Mouse (Mus musculus) neural tube, embryonic 12.5 days (tissue): ENCODE measurements around the gene Nr3c2. TPM values are rescaled to one million over a fixed set of nuclear protein-coding genes. Genes with fewer than 3 reads are reported as not detected.

Source experiments
- ATAC-seq: fragments of 200-750 bp; cut with Nextera tagmentation; 2 replicates; pipeline ENCODE4 v1.8.0; 2017; ENCODE audit warnings: low read depth, mild to moderate bottlenecking, moderate TSS enrichment, moderate library complexity; ENCODE audit not compliant: low FRiP score
- H3K27ac ChIP-seq: fragments of 300-500 bp; sonication (generic); 2 replicates; pipeline ENCODE4 v1.5.1; 2016
- H3K27me3 ChIP-seq: fragments of 300-500 bp; sonication (generic); replicated peaks from 2 replicates; pipeline ENCODE4 v1.6.1; 2016; ENCODE audit warnings: mild to moderate bottlenecking
- H3K36me3 ChIP-seq: fragments of 300-500 bp; sonication (generic); 2 replicates; pipeline ENCODE4 v1.6.1; 2016; ENCODE audit warnings: mild to moderate bottlenecking
- H3K4me1 ChIP-seq: fragments of 300-500 bp; sonication (generic); 2 replicates; pipeline ENCODE4 v1.6.1; 2016
- H3K4me2 ChIP-seq: fragments of 300-500 bp; sonication (generic); replicated peaks from 2 replicates; pipeline ENCODE4 v1.6.1; 2016; ENCODE audit warnings: mild to moderate bottlenecking
- H3K4me3 ChIP-seq: fragments of 300-500 bp; sonication (generic); 2 replicates; pipeline ENCODE4 v1.5.1; 2016
- H3K9ac ChIP-seq: fragments of 300-500 bp; sonication (generic); 2 replicates; pipeline ENCODE4 v1.6.1; 2016; ENCODE audit warnings: mild to moderate bottlenecking
- H3K9me3 ChIP-seq: fragments of 300-500 bp; sonication (generic); 2 replicates; pipeline ENCODE4 v1.6.1; 2016; ENCODE audit warnings: mild to moderate bottlenecking
- WGBS: fragments of 180-500 bp; shearing (Covaris S2); methylation state at CpG from one replicate; pipeline ENCODE4 v1.1.7; 2016; 5-methylcytosine and 5-hydroxymethylcytosine counted together
- polyA plus RNA-seq: library from polyadenylated mRNA; unstranded; fragments of >200 nt; fragmentation: Nextera tagmentation; extraction: Ambion mirVana; gene quantifications from 2 replicates; pipeline ENCODE4 v1.2.1, GENCODE M21; 2016

Nr3c2 gene
- polyA plus RNA-seq, 1 experiment from 2014 or later: 2.0 TPM

DNA sequence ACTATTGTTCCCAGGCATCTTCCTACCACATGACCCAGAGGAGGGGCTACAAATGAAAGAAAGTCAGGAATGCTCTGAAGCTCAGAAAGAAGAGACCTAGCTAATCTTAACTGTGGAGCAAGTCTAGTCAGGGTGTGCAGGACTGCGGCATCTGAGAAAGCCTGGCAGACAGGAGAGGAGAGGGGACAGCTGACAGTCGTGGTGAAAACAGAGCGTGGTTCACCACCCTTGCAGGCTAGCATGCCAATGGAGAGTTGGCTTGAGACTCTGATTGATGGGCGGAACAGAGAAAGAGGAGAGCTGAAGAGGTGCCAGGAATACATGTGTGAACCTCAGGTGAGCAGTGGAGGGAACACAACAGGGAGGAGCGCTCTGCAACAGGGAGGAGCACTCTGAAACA, 85.6 kb downstream of the Nr3c2 start:
- no peaks in the 10 kb centered on the region for H3K4me1 ChIP-seq
- no peaks in the 10 kb centered on the region for H3K36me3 ChIP-seq
- WGBS: 85% methylated on average over 5 of the region's 5 CpGs
- H3K4me2 ChIP-seq: no peak overlapping the region
- no peaks in the 10 kb centered on the region for H3K27me3 ChIP-seq
- no peak overlapping the region for H3K4me3 ChIP-seq
- no peak for ATAC-seq
- H3K27ac ChIP-seq: no peak overlapping the region
- H3K9ac ChIP-seq: no peak overlapping the region
- no peaks in the 10 kb centered on the region for H3K9me3 ChIP-seq

DNA sequence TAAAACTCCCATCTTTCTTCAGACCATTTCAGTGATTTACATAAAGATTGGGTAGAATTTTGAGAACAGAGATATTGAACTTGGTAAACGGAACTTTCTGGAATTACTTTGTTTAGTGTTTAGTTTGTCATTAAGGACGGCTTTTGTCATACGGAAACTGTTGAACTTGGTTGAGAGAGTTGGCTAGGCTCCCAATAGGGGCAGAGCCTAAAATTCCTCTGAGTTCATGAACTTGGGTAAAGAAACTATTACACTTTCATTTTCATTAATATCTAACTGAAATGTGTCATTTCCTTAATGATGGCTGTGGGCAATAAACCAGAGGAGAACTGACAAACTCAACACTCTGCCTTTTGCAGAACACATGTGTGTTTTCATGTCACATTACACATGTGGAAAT, 88.6 kb downstream of the Nr3c2 start:
- Histone ChIP-seq H3K4me2 (no peak overlapping the region), H3K4me1 (no peaks in the 10 kb centered on the region), H3K9me3 (no peaks in the 10 kb centered on the region), H3K9ac (no peak overlapping the region), H3K27me3 (no peaks in the 10 kb centered on the region), H3K4me3 (no peak overlapping the region), H3K27ac (no peak overlapping the region), H3K36me3 (no peaks in the 10 kb centered on the region)
- no peak for ATAC-seq
- WGBS: 88% methylated on average over 3 of the region's 3 CpGs

- Histone ChIP-seq H3K9ac (no peak overlapping the region), H3K9me3 (no peaks in the 10 kb centered on the region), H3K4me1 (no peaks in the 10 kb centered on the region), H3K27ac (no peak overlapping the region), H3K4me2 (no peak overlapping the region), H3K27me3 (no peaks in the 10 kb centered on the region), H3K4me3 (no peak overlapping the region), H3K36me3 (no peaks in the 10 kb centered on the region)
- no peak for ATAC-seq
- 86% methylated on average over 4 of the region's 4 CpGs for WGBS
These were observed 99.0 kb downstream of the Nr3c2 start for GRCm38 (mm10) chr8:76998276-76998675.

- no peaks in the 10 kb centered on the region for H3K9me3 ChIP-seq
- no peak overlapping the region for H3K27ac ChIP-seq
- no peak for ATAC-seq
- no peak overlapping the region for H3K9ac ChIP-seq
- 89% methylated on average over 10 of the region's 10 CpGs for WGBS
- no peaks in the 10 kb centered on the region for H3K27me3 ChIP-seq
- no peak overlapping the region for H3K4me3 ChIP-seq
- H3K4me2 ChIP-seq: no peak overlapping the region
- H3K4me1 ChIP-seq: no peaks in the 10 kb centered on the region
- no peaks in the 10 kb centered on the region for H3K36me3 ChIP-seq
These were observed 110.2 kb downstream of the Nr3c2 start for GRCm38 (mm10) chr8:77009425-77009824.

DNA sequence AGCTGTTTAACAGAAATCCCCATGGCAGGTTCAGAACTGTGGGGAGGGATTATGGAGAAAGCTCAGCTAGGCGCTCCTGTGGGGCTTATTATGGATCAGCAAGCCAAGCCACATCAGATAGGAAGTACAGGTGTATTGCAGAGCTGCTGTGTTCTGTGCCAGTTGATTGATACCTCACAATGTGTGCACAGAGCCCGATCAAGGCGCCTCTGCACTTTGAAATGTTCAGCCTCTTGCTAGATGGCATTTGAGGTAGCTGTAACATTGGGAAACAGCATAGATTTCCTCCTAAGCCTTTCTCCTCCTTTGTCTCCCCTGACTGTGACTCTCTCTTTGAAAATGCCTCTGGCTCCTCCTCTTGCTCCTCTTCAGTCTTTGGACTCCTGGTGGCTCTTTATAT, 112.7 kb downstream of the Nr3c2 start:
- no peaks in the 10 kb centered on the region for H3K27me3 ChIP-seq
- no peak for ATAC-seq
- no peak overlapping the region for H3K27ac ChIP-seq
- 88% methylated on average over 3 of the region's 3 CpGs for WGBS
- no peaks in the 10 kb centered on the region for H3K9me3 ChIP-seq
- no peaks in the 10 kb centered on the region for H3K36me3 ChIP-seq
- H3K9ac ChIP-seq: no peak overlapping the region
- H3K4me1 ChIP-seq: no peaks in the 10 kb centered on the region
- no peak overlapping the region for H3K4me3 ChIP-seq
- no peak overlapping the region for H3K4me2 ChIP-seq

- no peak overlapping the region for H3K27ac ChIP-seq
- ATAC-seq: no peak
- no peak overlapping the region for H3K4me3 ChIP-seq
- H3K27me3 ChIP-seq: no peaks in the 10 kb centered on the region
- no peak overlapping the region for H3K9ac ChIP-seq
- H3K36me3 ChIP-seq: no peaks in the 10 kb centered on the region
- H3K4me2 ChIP-seq: no peak overlapping the region
- H3K9me3 ChIP-seq: no peaks in the 10 kb centered on the region
- no peaks in the 10 kb centered on the region for H3K4me1 ChIP-seq
- 91% methylated on average over 6 of the region's 6 CpGs for WGBS
These were observed 113.4 kb downstream of the Nr3c2 start for GRCm38 (mm10) chr8:77012641-77013040.

DNA sequence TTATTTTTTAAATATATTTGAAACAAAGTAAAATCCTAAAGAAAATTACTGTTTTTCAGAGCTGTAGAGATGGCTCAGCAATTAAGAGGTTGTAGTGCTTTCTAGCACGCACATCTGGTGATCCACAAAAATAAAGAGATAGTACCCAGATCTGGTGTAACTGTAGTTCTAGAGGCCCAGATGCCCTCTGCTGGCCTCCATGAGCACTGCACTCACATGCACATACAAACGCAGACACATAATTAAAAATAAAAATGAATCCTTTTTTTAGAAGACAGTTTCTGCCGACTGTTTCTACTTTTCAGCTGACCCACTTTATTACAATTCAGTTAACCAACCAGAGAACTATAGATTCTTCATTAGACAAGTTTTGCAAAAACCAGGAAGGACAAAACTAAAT, 117.5 kb downstream of the Nr3c2 start:
- Histone ChIP-seq H3K27me3 (no peaks in the 10 kb centered on the region), H3K4me3 (no peak overlapping the region), H3K9ac (no peak overlapping the region), H3K27ac (no peak overlapping the region), H3K4me1 (no peaks in the 10 kb centered on the region), H3K4me2 (no peak overlapping the region), H3K9me3 (no peaks in the 10 kb centered on the region), H3K36me3 (no peaks in the 10 kb centered on the region)
- 96% methylated on average over 3 of the region's 3 CpGs for WGBS
- ATAC-seq: no peak

GRCm38 (mm10) chr8:77023837-77024710, 124.8 kb downstream of the Nr3c2 start:
- no peak overlapping the region for H3K4me3 ChIP-seq
- H3K9me3 ChIP-seq: no peaks in the 10 kb centered on the region
- H3K4me1 ChIP-seq: no peaks in the 10 kb centered on the region
- no peaks in the 10 kb centered on the region for H3K27me3 ChIP-seq
- 82% methylated on average over 13 of the region's 13 CpGs for WGBS
- H3K27ac ChIP-seq: no peak overlapping the region
- no peak overlapping the region for H3K9ac ChIP-seq
- no peak; the same call in 1 of the 2 replicates for ATAC-seq
- H3K4me2 ChIP-seq: no peak overlapping the region
- H3K36me3 ChIP-seq: no peaks in the 10 kb centered on the region

- whole genome bisulfite sequencing: 89% methylated on average over 3 of the region's 3 CpGs
- H3K4me3 ChIP-seq: no peak overlapping the region
These were observed 132.0 kb downstream of the Nr3c2 start for GRCm38 (mm10) chr8:77031213-77031612.

DNA sequence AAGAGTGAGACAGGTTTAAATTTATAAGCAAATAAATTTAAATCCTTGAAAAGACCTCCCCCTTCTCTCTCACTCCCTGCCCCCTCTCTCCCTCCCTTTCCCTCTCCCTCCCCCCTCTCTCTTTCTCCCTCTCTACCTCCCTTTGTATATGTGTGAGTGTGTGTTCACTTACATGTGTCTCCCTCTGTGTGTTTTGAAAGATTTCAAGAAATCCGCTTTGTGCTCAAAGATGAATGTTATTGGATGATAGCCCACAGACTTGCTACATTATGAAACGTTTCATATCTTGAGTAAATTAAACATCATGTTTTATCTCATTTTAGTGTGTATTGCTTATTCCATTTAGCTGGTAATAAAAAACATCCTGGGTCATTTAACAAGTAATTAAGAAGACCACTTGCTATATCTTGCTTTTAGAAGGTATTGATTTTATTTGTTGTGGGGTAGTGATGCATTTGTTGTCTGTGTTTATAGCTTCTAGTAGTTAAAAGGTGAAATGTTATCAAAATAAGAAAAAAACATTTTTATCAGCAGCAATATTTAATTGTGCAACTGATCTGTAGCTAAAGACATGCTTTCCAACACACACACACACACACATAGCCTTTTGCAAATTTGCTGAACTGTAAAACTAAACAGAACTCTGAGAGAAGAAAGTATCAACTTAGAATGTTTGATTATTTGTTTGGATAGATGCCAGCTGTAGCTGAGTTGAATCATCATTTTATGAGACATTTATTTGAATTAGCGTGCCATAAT, 134.6 kb downstream of the Nr3c2 start:
- Histone ChIP-seq H3K27ac (no peak overlapping the region), H3K9me3 (no peaks in the 10 kb centered on the region), H3K9ac (no peak overlapping the region), H3K27me3 (no peaks in the 10 kb centered on the region), H3K4me3 (no peak overlapping the region), H3K4me2 (no peak overlapping the region), H3K4me1 (no peaks in the 10 kb centered on the region), H3K36me3 (no peaks in the 10 kb centered on the region)
- 88% methylated on average over 3 of the region's 3 CpGs for WGBS
- ATAC-seq: no peak

More at GRCm38 (mm10) chr8:77031213-77031612, 132.0 kb downstream of the Nr3c2 start:
- no peak overlapping the region for H3K9ac ChIP-seq
- H3K36me3 ChIP-seq: no peaks in the 10 kb centered on the region
- H3K4me1 ChIP-seq: no peaks in the 10 kb centered on the region
- no peak overlapping the region for H3K27ac ChIP-seq
- H3K27me3 ChIP-seq: no peaks in the 10 kb centered on the region
- no peaks in the 10 kb centered on the region for H3K9me3 ChIP-seq
- no peak overlapping the region for H3K4me2 ChIP-seq
- no peak for ATAC-seq

DNA sequence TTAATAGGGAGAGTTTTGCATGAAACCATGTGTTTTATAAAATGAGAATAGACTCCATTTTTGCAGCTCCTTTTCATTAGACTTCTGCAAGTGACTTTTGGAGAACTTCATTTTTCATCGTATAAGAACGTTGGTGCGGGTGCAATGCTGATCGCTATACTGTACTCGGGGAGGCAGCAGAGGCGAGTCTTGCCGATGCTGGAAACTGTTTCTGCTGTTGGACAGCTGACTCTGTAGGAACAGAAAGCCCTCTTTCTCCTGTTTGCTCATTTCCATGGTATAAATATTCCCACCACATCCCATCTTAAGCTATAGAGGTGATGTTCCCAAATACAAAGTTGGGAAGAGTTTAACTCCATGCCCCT, 135.2 kb downstream of the Nr3c2 start:
- Histone ChIP-seq H3K36me3 (no peaks in the 10 kb centered on the region), H3K9me3 (no peaks in the 10 kb centered on the region), H3K9ac (no peak overlapping the region), H3K4me2 (no peak overlapping the region), H3K27ac (no peak overlapping the region), H3K4me1 (no peaks in the 10 kb centered on the region), H3K4me3 (no peak overlapping the region), H3K27me3 (no peaks in the 10 kb centered on the region)
- no peak for ATAC-seq
- 95% methylated on average over 7 of the region's 7 CpGs for WGBS

DNA sequence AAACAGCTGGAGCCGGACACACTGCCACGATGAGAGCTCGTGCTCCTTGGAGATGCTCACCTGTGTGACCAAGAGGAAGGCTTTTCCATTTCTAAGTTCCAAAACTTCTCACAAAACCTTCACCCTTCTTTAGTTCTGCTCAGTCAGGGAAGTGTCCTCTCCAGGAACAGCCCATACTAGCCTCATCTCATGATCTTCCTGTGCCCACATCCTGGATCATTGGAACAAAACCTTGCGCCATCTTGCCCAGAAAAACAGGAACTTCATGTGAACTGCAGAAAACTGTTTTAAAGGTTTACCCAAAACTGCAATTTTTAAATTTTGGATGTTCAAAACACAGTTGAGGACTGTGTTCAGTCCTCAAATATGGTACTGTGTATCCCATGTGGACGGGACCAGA, 142.0 kb downstream of the Nr3c2 start:
- Histone ChIP-seq H3K4me1 (no peaks in the 10 kb centered on the region), H3K36me3 (no peaks in the 10 kb centered on the region), H3K9me3 (no peaks in the 10 kb centered on the region), H3K27ac (no peak overlapping the region), H3K4me3 (no peak overlapping the region), H3K4me2 (no peak overlapping the region), H3K9ac (no peak overlapping the region), H3K27me3 (no peaks in the 10 kb centered on the region)
- 94% methylated on average over 5 of the region's 5 CpGs for whole genome bisulfite sequencing
- ATAC-seq: no peak
